Mouse (Mus musculus) MEL (cell line): ENCODE measurements around the gene Reep6. TPM values are rescaled to one million over a fixed set of nuclear protein-coding genes. Genes with fewer than 3 reads are reported as not detected.
A peak's percentile ranks its signal among the peaks of the same experiment; 100 is the strongest.

Experiments
- DNase-seq: peaks from one replicate; pipeline ENCODE4 v3.0.0; 2011; ENCODE audit warnings: low read depth, low spot score
- H3K27ac ChIP-seq: 2 replicates; pipeline ENCODE4 v1.5.1; 2012; ENCODE audit warnings: low read depth, mild to moderate bottlenecking, control low read depth, low read length, moderate library complexity; ENCODE audit not compliant: control insufficient read depth
- H3K27me3 ChIP-seq, 2 experiments: fragments of 150-350 bp in 1 of 2; sonication (generic) in 1 of 2; 2 replicates each; pipeline ENCODE4 v1.6.1; 2012; ENCODE audit warnings: low read length in 2 of 2, mild to moderate bottlenecking in 2 of 2, improper control_type of control experiment in 1 of 2, moderate library complexity in 1 of 2; ENCODE audit not compliant: insufficient read depth in 2 of 2, control insufficient read depth in 1 of 2
- H3K36me3 ChIP-seq, 2 experiments: 2 replicates each; pipeline ENCODE4 v1.6.1; 2012 to 2014; ENCODE audit warnings: low read length in 2 of 2, improper control_type of control experiment in 1 of 2, inconsistent platforms in 1 of 2, mild to moderate bottlenecking in 1 of 2; ENCODE audit not compliant: insufficient read depth in 2 of 2, control insufficient read depth in 1 of 2
- H3K4me1 ChIP-seq, 2 experiments: fragments of 150-350 bp in 1 of 2; sonication (generic) in 1 of 2; 2 replicates each; pipeline ENCODE4 v1.6.1; 2012; ENCODE audit warnings: low read length in 2 of 2, improper control_type of control experiment in 1 of 2, mild to moderate bottlenecking in 1 of 2; ENCODE audit not compliant: insufficient read depth in 2 of 2, control insufficient read depth in 1 of 2
- H3K4me3 ChIP-seq, 2 experiments: fragments of 150-350 bp in 1 of 2; sonication (generic) in 1 of 2; 2 replicates each; pipeline ENCODE4 v1.5.1; 2012; ENCODE audit warnings: low read depth in 2 of 2, low read length in 2 of 2, mild to moderate bottlenecking in 2 of 2, moderate library complexity in 2 of 2, control low read depth in 1 of 2, improper control_type of control experiment in 1 of 2; ENCODE audit not compliant: control insufficient read depth in 1 of 2, insufficient read depth in 1 of 2
- H3K79me2 ChIP-seq: 2 replicates; pipeline ENCODE4 v1.6.1; 2012; ENCODE audit warnings: mild to moderate bottlenecking, low read length, moderate library complexity; ENCODE audit not compliant: control insufficient read depth, poor library complexity, insufficient read depth
- H3K9ac ChIP-seq: 2 replicates; pipeline ENCODE4 v1.6.1; 2012; ENCODE audit warnings: low read depth, mild to moderate bottlenecking, control low read depth, low read length, moderate library complexity; ENCODE audit not compliant: control insufficient read depth, poor library complexity, severe bottlenecking
- H3K9me3 ChIP-seq: fragments of 150-350 bp; sonication (generic); replicated peaks from 2 replicates; pipeline ENCODE4 v1.6.1; 2012; ENCODE audit warnings: mild to moderate bottlenecking, low read length, improper control_type of control experiment, moderate library complexity; ENCODE audit not compliant: insufficient read depth
- BHLHE40 ChIP-seq: IDR thresholded peaks from 2 replicates; pipeline ENCODE4 v1.6.1; 2012; ENCODE audit warnings: low read depth, mild to moderate bottlenecking, inconsistent platforms, low read length, improper control_type of control experiment, borderline replicate concordance
- CHD1 ChIP-seq: IDR thresholded peaks from 2 replicates; pipeline ENCODE4 v1.6.1; 2012; ENCODE audit warnings: low read depth, mild to moderate bottlenecking, inconsistent platforms, low read length, improper control_type of control experiment
- HCFC1 ChIP-seq: IDR thresholded peaks from 2 replicates; pipeline ENCODE4 v1.6.1; 2012; ENCODE audit warnings: low read depth, mild to moderate bottlenecking, inconsistent platforms, low read length, improper control_type of control experiment, moderate library complexity
- KAT2A ChIP-seq: conservative IDR thresholded peaks from 2 replicates; pipeline ENCODE4 v1.6.1; 2012; ENCODE audit warnings: low read depth, low read length, improper control_type of control experiment, inconsistent platforms
- MAX ChIP-seq: IDR thresholded peaks from 2 replicates; pipeline ENCODE4 v1.6.1; 2011; ENCODE audit warnings: low read length, improper control_type of control experiment
- POLR2A ChIP-seq, 2 experiments: IDR thresholded peaks; 2 replicates each; pipeline ENCODE4 v1.6.1; 2011 to 2012; ENCODE audit warnings: low read length in 2 of 2, mild to moderate bottlenecking in 2 of 2, control low read depth in 1 of 2, improper control_type of control experiment in 1 of 2, low read depth in 1 of 2, moderate library complexity in 1 of 2; ENCODE audit not compliant: control insufficient read depth in 1 of 2, insufficient read depth in 1 of 2, poor library complexity in 1 of 2
- POLR2AphosphoS2 ChIP-seq: IDR thresholded peaks from 2 replicates; pipeline ENCODE4 v1.6.1; 2011; ENCODE audit warnings: low read length, improper control_type of control experiment
- POLR2AphosphoS5 ChIP-seq: IDR thresholded peaks from 2 replicates; pipeline ENCODE4 v1.6.1; 2012; ENCODE audit warnings: low read depth, borderline replicate concordance, mild to moderate bottlenecking, inconsistent platforms, low read length, moderate library complexity, mixed read lengths
- RCOR1 ChIP-seq: IDR thresholded peaks from 2 replicates; pipeline ENCODE4 v1.6.1; 2012; ENCODE audit warnings: low read depth, mild to moderate bottlenecking, inconsistent platforms, low read length, improper control_type of control experiment
- TAL1 ChIP-seq: IDR thresholded peaks from 2 replicates; pipeline ENCODE4 v1.6.1; 2012; ENCODE audit warnings: mild to moderate bottlenecking, inconsistent platforms, low read length, moderate library complexity, mixed read lengths
- TBP ChIP-seq: IDR thresholded peaks from 2 replicates; pipeline ENCODE4 v1.8.0; 2011; ENCODE audit warnings: low read depth, low read length, improper control_type of control experiment
- TCF12 ChIP-seq: IDR thresholded peaks from 2 replicates; pipeline ENCODE4 v1.6.1; 2014; ENCODE audit warnings: low read depth, mild to moderate bottlenecking, inconsistent platforms, low read length, improper control_type of control experiment, moderate library complexity
- USF1 ChIP-seq: IDR thresholded peaks from 2 replicates; pipeline ENCODE4 v1.6.1; 2014; ENCODE audit warnings: low read depth, mild to moderate bottlenecking, inconsistent platforms, low read length, improper control_type of control experiment, moderate library complexity
- ZMIZ1 ChIP-seq: IDR thresholded peaks from 2 replicates; pipeline ENCODE4 v1.6.1; 2012; ENCODE audit warnings: low read depth, mild to moderate bottlenecking, inconsistent platforms, low read length, improper control_type of control experiment, moderate library complexity
- ZNF384 ChIP-seq: IDR thresholded peaks from 2 replicates; pipeline ENCODE4 v1.6.1; 2012; ENCODE audit warnings: low read depth, mild to moderate bottlenecking, inconsistent platforms, low read length, improper control_type of control experiment
- polyA plus RNA-seq, 2 experiments: library from polyadenylated mRNA; stranded (reverse) in 1 of 2; unstranded in 1 of 2; fragments of >175 nt in 1 of 2; fragments of >200 nt in 1 of 2; gene quantifications; 2 replicates each; pipeline versions ENCODE4 v1.2.1 to v1.2.4; 2012; ENCODE audit warnings: low replicate concordance in 2 of 2, low read depth in 1 of 2; ENCODE audit not compliant: insufficient read length in 2 of 2, insufficient read depth in 1 of 2, missing spikeins in 1 of 2
- total RNA-seq: library from RNA; depleted of rRNA; stranded (reverse); fragments of 300-350 nt; gene quantifications from 2 replicates; pipeline ENCODE4 v1.2.3, GENCODE M21; 2012

Reep6 gene
- total and polyA plus RNA-seq, 3 experiments = 3.2 to 27.9 TPM; not detected in 1

DNA sequence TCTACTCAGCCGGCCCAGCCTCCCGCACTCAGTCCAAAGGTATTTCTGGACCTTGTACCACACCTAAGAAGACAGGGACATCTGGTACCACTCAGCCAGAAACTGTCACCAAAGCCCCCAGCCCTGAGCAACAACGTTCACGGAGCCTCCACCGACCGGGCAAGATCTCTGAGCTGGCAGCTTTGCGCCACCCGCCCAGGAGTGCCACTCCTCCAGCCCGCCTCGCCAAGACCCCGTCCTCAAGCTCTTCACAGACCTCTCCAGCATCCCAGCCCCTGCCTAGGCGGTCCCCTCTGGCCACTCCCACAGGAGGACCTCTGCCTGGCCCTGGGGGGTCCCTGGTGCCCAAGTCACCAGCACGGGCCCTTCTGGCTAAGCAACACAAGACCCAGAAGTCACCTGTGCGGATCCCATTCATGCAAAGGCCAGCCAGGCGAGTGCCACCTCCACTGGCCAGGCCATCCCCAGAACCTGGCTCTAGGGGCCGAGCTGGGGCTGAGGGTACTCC, 15.2 kb upstream of the Reep6 start:
- Histone ChIP-seq H3K9me3 (no peaks in the 10 kb centered on the region), H3K27me3 (no peaks in the 10 kb centered on the region), H3K79me2 (peaks cover 13% of the 10 kb centered on the region), H3K9ac (no peak overlapping the region), H3K4me1 (peaks cover 0 to 24% of the 10 kb centered on the region in 2 experiments; a peak in 3 of 4 replicates), H3K36me3 (peaks cover 0 to 8% of the 10 kb centered on the region in 2 experiments; a peak in 2 of 4 replicates), H3K4me3 (no peak overlapping the region), H3K27ac (no peak overlapping the region)
- DNase-seq = no peak
- TF ChIP-seq BHLHE40 = no peak
- TF ChIP-seq, all 39 proteins: peak for 0

DNA sequence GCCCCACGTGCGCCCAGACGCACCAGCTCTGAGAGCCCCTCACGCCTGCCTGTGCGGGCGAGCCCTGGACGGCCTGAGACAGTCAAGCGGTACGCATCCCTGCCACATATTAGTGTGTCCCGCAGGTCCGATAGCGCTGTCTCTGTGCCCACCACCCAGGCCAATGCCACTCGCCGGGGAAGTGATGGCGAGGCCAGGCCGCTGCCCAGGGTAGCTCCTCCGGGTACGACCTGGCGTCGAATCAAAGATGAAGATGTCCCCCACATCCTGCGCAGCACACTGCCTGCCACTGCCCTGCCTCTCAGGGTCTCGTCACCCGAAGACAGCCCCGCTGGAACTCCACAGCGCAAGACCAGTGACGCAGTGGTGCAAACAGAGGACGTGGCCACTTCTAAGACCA, 14.4 kb upstream of the Reep6 start:
- no peaks in the 10 kb centered on the region for H3K27me3 ChIP-seq
- H3K4me1 ChIP-seq = peaks cover 0 to 24% of the 10 kb centered on the region in 2 experiments; a peak in 3 of 4 replicates
- H3K36me3 ChIP-seq = peaks cover 0 to 8% of the 10 kb centered on the region in 2 experiments; a peak in 2 of 4 replicates
- H3K27ac ChIP-seq = no peak overlapping the region
- H3K4me3 ChIP-seq = no peak overlapping the region
- no peaks in the 10 kb centered on the region for H3K9me3 ChIP-seq
- no peak for DNase-seq
- H3K9ac ChIP-seq = no peak overlapping the region
- peaks cover 20% of the 10 kb centered on the region for H3K79me2 ChIP-seq
- TF ChIP-seq POLR2AphosphoS5 = peak; percentile 42; the same call in 1 of the 2 replicates
- no peak for TF ChIP-seq TBP

DNA sequence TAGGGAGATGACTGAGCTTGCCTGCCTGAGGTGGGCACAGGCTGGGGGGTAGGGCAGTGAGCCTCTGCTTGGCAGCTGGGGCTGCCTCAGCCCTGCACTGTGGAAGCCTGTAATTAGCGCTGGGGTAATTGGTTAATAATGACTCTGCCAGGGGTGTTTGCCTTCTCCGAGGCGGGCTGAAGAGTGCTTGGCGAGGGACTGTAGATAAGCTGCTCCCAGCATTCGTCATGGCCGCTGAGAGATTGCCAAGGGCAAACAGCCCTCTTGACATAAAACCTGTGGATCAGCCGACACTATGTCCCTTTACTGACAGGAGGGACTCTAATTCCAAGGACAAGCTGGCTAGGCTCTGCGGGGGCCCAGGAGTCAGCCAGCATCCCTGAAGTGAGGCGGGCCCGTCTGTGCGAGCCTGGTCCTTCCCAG, 13.4 kb upstream of the Reep6 start:
- Histone ChIP-seq H3K79me2 (peaks cover 20% of the 10 kb centered on the region), H3K4me1 (peaks cover 0 to 32% of the 10 kb centered on the region in 2 experiments; a peak in 3 of 4 replicates), H3K27me3 (no peaks in the 10 kb centered on the region), H3K36me3 (peaks cover 0 to 11% of the 10 kb centered on the region in 2 experiments; a peak in 2 of 4 replicates), H3K27ac (peak overlapping the region; percentile 35), H3K4me3 (no peak overlapping the region), H3K9ac (peak overlapping the region; percentile 31), H3K9me3 (no peaks in the 10 kb centered on the region)
- no peak for TF ChIP-seq TAL1
- no peak for TF ChIP-seq MAX
- 0 out of 2 replicates have a peak, but pooled peaks have one; percentile 1 for TF ChIP-seq ZMIZ1
- TF ChIP-seq KAT2A = no peak
- no peak for TF ChIP-seq CHD1
- TF ChIP-seq RCOR1 = no peak
- TF ChIP-seq POLR2A (IDR thresholded peaks at IDR 0.05; ENCODE audit: control insufficient read depth in 1 of 2, insufficient read depth in 1 of 2, low read depth in 1 of 2, low read length in 2 of 2, poor library complexity in 1 of 2) = peak; percentile 39 to 43; a peak in 1 of 4 replicates
- no peak for TF ChIP-seq ZNF384
- TF ChIP-seq TCF12 = no peak
- TF ChIP-seq POLR2AphosphoS5 = no peak
- TF ChIP-seq USF1 = no peak
- TF ChIP-seq TBP = no peak
- peak; percentile 31; the same call in 1 of the 2 replicates for TF ChIP-seq POLR2AphosphoS2
- TF ChIP-seq HCFC1 = no peak
- peak; percentile 60 for DNase-seq
